Mouse (Mus musculus) bone marrow, adult 2 months (tissue): ENCODE measurements around the gene Ctsd. TPM values are rescaled to one million over a fixed set of nuclear protein-coding genes. Genes with fewer than 3 reads are reported as not detected.

ENCODE experiments used
- H3K27ac ChIP-seq: fragments of 200-500 bp; 2 replicates; pipeline ENCODE4 v1.5.1; 2012; ENCODE audit warnings: low read depth, mild to moderate bottlenecking, control low read depth, inconsistent platforms, low read length; ENCODE audit not compliant: control insufficient read depth, poor library complexity, insufficient read depth
- H3K4me1 ChIP-seq: fragments of 200-500 bp; 2 replicates; pipeline ENCODE4 v1.6.1; 2011; ENCODE audit warnings: low read length; ENCODE audit not compliant: control insufficient read depth, insufficient read depth
- H3K4me3 ChIP-seq: fragments of 200-500 bp; replicated peaks from 2 replicates; pipeline ENCODE3; 2011; ENCODE audit warnings: mild to moderate bottlenecking, low read depth, low read length, control low read depth; ENCODE audit not compliant: control insufficient read depth
- CTCF ChIP-seq: fragments of 200-500 bp; IDR thresholded peaks from 2 replicates; pipeline ENCODE4 v1.5.1; 2011; ENCODE audit warnings: low read length, control low read depth; ENCODE audit not compliant: control insufficient read depth, insufficient read depth
- POLR2A ChIP-seq: fragments of 200-500 bp; IDR thresholded peaks from 2 replicates; pipeline ENCODE4 v1.6.1; 2011; ENCODE audit warnings: low read depth, mild to moderate bottlenecking, control low read depth, low read length, borderline replicate concordance; ENCODE audit not compliant: control insufficient read depth
- WGBS: fragments of 180-500 bp; shearing (Covaris S2); methylation state at CpG from one replicate; pipeline ENCODE4 v1.1.7; 2018; 5-methylcytosine and 5-hydroxymethylcytosine counted together
- polyA plus RNA-seq: library from polyadenylated mRNA; stranded (reverse); fragments of >200 nt; gene quantifications from 2 replicates; pipeline ENCODE4 v1.2.4, GENCODE M21; 2011; ENCODE audit warnings: low replicate concordance; ENCODE audit not compliant: missing spikeins, insufficient read depth, insufficient read length

Ctsd gene
- polyA plus RNA-seq, 1 experiment: 308 TPM

DNA sequence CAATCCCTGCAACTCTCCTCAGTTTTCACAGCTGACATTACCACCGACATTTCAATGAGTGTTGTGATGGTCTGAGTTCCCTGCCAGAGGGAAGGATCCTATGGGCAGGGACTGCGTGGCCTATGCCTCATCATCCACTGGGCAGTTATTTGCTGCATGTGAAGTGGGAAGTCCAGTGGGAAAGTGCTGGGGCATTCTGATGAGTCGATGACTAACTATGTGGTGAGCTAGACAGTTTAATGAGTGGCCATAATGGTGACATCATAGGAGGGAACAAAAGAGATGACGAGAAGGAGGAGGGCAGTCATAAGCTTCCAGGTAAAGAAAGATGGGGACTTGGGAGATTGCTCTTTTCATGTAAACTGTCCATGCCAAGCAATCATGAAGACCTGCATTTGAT is 24.7 kb downstream of the Ctsd start:
- H3K4me1 ChIP-seq: peaks cover 4% of the 10 kb centered on the region; the same call in 1 of the 2 replicates
- TF ChIP-seq CTCF: no peak
- TF ChIP-seq POLR2A: no peak
- no peak overlapping the region for H3K27ac ChIP-seq
- H3K4me3 ChIP-seq: no peak overlapping the region
- 67% methylated on average over 4 of the region's 4 CpGs for WGBS

DNA sequence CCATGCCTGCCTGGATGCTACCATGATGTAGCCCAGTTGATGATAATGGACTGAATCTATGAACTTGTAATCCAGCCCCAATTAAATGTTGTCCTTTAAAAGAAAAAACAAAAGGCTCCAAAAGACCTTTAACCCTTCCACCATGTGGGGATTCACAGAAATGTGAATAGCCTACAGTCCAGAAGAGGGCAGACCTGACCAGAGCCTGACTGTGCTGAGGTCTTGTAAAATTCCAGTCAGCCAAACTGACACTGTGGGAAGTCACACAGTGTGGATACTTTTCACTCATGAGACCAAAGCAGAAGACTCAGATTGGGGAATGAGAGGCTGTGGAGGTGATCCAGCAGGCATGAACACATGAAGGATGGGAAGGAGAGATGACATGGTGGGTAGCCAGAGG is 27.1 kb downstream of the Ctsd start:
- peak; percentile 23; the same call in 1 of the 2 replicates for TF ChIP-seq CTCF
- TF ChIP-seq POLR2A: no peak
- no peak overlapping the region for H3K4me3 ChIP-seq
- H3K27ac ChIP-seq: no peak overlapping the region
- peaks cover 11% of the 10 kb centered on the region for H3K4me1 ChIP-seq

DNA sequence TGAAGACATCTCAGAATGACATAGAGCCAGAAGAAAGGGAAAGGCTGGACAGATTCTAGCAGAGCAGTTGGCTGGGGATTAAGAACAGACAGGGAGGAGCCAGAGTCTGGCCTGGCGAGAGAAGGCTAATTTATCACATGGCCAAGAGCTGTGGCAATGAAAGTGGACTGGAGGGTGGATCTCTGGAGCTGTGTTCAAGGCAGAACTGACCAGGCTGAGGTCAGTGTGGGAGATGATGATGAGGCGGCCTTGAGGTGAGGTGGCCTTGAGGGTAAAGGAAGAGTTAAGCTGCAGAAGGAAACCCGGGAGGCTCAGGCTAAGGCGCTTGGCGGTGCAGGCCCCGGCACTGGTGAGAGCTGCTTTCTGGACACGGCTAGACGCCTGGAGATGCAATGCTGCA is 28.7 kb downstream of the Ctsd start:
- Histone ChIP-seq H3K27ac (no peak overlapping the region), H3K4me3 (no peak overlapping the region), H3K4me1 (peaks cover 16% of the 10 kb centered on the region)
- WGBS: 75% methylated on average over 8 of the region's 8 CpGs
- no peak for TF ChIP-seq POLR2A
- no peak for TF ChIP-seq CTCF

DNA sequence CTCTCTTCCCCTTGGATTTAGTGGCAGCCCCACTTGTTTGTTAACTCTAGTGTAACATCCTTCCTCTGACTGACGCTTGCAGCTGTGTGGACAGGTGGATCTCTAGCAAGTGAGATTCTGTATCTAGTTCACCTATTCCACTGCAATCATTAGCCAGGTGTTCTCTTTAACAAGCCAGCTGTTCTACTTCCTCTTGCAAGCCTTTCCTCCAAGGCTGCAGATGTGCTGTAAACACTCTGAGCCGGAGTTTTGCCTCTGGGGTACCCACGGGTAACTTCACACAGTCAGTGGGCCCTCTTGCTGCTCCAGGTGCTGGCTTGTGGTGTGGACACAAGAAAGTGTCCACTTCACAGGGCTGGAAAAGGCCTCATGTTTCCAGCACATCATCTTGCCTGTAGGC is 30.3 kb downstream of the Ctsd start:
- Histone ChIP-seq H3K4me3 (no peak overlapping the region), H3K27ac (no peak overlapping the region), H3K4me1 (peaks cover 19% of the 10 kb centered on the region)
- TF ChIP-seq POLR2A (no peak), CTCF (no peak)
- 44% methylated on average over 3 of the region's 3 CpGs for WGBS

DNA sequence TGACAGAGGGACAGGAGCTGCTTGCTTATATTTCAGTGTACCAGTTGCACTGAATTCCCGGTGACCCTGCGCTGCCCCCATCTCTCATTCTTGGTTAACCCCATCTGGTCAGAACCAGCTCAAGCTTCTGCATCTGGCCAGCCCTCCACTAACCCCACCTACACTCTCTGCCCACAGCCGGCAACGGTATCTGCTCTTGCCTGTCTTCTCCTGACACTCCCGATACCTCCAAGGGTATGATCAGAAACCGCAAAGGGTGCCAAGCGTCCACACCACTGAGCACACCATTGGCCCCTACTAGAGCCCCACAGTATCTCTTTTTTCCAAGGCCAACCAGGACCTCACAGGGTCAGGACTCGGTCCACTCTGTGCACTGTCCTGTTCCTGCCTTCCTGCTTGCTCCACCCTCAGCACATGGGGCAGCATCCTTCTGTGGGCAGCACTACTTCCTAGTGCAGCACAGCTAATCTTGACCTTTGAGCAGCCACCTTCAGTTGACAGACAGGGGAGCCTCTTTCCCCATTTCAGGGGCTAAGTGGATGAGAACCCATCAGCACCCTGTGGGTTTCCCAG is 33.1 kb downstream of the Ctsd start:
- 54% methylated on average over 8 of the region's 8 CpGs for WGBS
- Histone ChIP-seq H3K4me1 (peaks cover 17% of the 10 kb centered on the region), H3K4me3 (no peak overlapping the region), H3K27ac (peak overlapping the region; percentile 64)
- no peak for TF ChIP-seq CTCF
- no peak for TF ChIP-seq POLR2A

DNA sequence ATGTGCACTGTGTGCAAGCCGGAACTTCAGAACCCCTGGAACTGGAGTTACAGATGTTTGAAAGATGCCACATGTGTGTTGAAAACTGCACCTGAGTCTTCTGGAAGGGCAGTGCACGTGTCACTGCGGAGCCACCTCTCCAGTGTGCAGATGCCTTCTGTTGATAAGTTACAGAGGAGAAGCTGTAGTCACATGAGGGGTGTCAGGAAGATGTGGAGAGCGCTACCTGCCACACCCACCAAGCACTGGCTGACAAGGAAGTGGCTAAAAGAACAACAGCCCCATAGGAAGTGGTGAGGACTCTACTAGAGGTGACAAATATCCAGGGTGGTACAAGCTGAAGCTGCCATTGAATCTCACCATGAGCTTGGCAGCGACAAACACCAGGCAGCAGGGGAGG is 34.0 kb downstream of the Ctsd start:
- Histone ChIP-seq H3K4me3 (no peak overlapping the region), H3K27ac (peak overlapping the region; percentile 64), H3K4me1 (peaks cover 17% of the 10 kb centered on the region)
- TF ChIP-seq POLR2A (no peak), CTCF (no peak)
- 8% methylated on average over 5 of the region's 5 CpGs for WGBS

DNA sequence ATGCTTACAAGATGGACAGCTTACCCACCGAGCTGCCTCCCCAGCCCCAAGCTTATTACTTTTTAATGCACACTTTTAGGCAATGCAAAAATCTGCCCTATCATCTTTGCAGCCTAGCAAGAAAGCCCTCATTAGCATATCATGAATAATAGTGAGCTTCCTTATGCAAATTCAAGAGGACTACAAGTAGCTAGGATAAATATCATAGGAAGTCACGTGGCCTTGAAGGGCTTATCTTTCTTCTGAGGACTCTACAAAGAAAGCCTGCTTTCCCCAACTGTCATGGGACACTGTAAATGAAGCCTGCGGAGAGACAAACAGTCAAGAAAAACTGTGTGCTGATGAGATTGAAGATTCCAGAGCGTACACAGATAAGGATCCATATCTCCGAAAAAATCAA is 36.3 kb downstream of the Ctsd start:
- TF ChIP-seq POLR2A: no peak
- no peak for TF ChIP-seq CTCF
- Histone ChIP-seq H3K27ac (no peak overlapping the region), H3K4me3 (no peak overlapping the region), H3K4me1 (peaks cover 16% of the 10 kb centered on the region)
- 46% methylated on average over 5 of the region's 5 CpGs for WGBS

DNA sequence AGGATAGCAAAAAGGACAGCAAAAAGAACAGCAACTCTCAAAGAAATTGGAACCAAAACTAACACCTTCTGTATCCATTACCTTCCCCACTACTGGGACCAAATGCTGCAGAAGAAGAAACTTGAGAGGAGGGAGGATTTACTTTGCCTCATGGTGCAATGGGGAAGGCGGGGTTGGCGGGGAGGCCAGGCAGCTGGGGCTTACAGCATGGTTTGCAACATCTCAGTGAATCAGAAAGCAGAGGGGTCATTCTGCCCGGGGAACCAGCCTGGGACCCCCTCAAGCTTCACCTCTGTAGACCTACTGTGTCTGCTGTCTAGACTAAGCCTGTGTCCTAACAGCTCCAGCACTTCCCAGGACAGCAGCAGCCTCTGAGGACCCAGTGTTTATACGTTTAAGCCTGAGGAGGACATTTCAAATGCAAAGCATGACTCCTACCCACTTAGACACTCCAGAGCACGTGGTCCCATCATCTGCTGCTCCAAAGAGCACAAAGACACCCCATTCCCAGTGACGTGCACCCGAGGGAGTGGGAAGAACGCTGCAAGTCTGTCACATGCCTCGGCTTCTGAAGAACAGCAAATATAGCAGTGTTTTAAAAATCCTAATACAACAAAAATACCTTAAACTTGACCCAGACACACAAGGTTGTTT is 38.4 kb downstream of the Ctsd start:
- 55% methylated on average over 9 of the region's 9 CpGs for WGBS
- no peak overlapping the region for H3K27ac ChIP-seq
- H3K4me1 ChIP-seq: peaks cover 10% of the 10 kb centered on the region
- H3K4me3 ChIP-seq: no peak overlapping the region
- no peak for TF ChIP-seq POLR2A
- TF ChIP-seq CTCF: no peak
